Mouse (Mus musculus) heart, postnatal 0 days (tissue): ENCODE measurements at regions not wholly inside any gene's neighbourhood (a gene's known extent, or its start where the extent isn't known, plus 50 kb on each side); places are given as distances from the start of the nearest gene placed in this dataset.

Experiments used
- CTCF ChIP-seq: IDR thresholded peaks from 2 replicates; pipeline ENCODE4 v1.5.1; 2016; ENCODE audit warnings: antibody characterized with exemption, control low read depth, low read depth
- EP300 ChIP-seq: IDR thresholded peaks from 2 replicates; pipeline ENCODE4 v1.6.1; 2016; ENCODE audit warnings: antibody characterized with exemption, low read depth

DNA sequence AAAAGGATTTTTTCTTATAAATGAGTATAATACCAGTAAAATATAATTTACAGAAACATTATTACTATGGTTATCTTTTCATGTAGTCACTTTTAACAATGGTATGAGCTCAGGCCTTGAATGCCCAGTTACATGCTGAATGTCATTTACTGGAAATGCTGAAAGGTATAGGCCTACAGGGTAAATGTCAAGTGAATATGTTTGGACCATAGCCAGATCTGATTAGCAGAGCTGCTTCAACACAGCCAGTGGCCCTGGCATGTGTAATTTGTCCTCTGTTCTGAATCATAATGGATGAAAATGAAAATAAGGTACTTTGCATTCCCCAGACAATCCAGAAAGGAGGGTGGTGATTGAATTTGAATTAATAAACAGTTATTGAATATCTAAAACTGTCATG, 213.3 kb upstream of the Ndst4 start:
- no peak for TF ChIP-seq CTCF
- TF ChIP-seq EP300, result no peak
